Mouse (Mus musculus): ENCODE results near the gene Krt86. TPM values are rescaled to one million over a fixed set of nuclear protein-coding genes. Genes with fewer than 3 reads are reported as not detected.

Krt86 gene
- not detected for polyA plus RNA-seq (2021)

- CTCF ChIA-PET = interaction anchor here (1.0 kb wide), 1 partner anchor 24 kb away, joined by 3 read pairs; no protein-coding TSS in a partner anchor
- H3K27me3 ChIP-seq = peaks cover 15% of the 10 kb centered on the region
- no peak for DNase-seq (ENCODE audit: low read depth, low spot score)
- peak; percentile 49 for ATAC-seq
- in situ Hi-C loops (cut with MboI; ENCODE audit: low pct_unique_long_range_greater_than_20kb) = no loop called here
- no peak for TF ChIP-seq CTCF (IDR thresholded peaks at IDR 0.05)
- POLR2A ChIA-PET = no interaction called here
Observed at GRCm38 (mm10) chr15:101472952-101473528, at the start of gene Krt86. Gene Krt86 (plus strand): TSS chr15:101473478.

- in situ Hi-C loops (cut with MboI; ENCODE audit: low pct_unique_long_range_greater_than_20kb) = no loop called here
- no peak for DNase-seq (ENCODE audit: low read depth, low spot score)
- no peaks in the 10 kb centered on the region for H3K27me3 ChIP-seq
- POLR2A ChIA-PET = interaction anchor here (0.7 kb wide), 1 partner anchor 480 kb away, joined by 4 read pairs; no protein-coding TSS in a partner anchor
- TF ChIP-seq CTCF (IDR thresholded peaks at IDR 0.05) = no peak
- CTCF ChIA-PET = no interaction called here
- ATAC-seq = no peak
Observed at GRCm38 (mm10) chr15:101424914-101425313, 48.4 kb upstream of the Krt86 start.

GRCm38 (mm10) chr15:101436611-101437010 is 36.7 kb upstream of the Krt86 start:
- peaks cover 20% of the 10 kb centered on the region for H3K27me3 ChIP-seq
- TF ChIP-seq CTCF (IDR thresholded peaks at IDR 0.05) = no peak
- DNase-seq (ENCODE audit: low read depth, low spot score) (no peak), ATAC-seq (no peak)
- in situ Hi-C loops (cut with MboI; ENCODE audit: low pct_unique_long_range_greater_than_20kb) = no loop called here
- ChIA-PET CTCF (no interaction called here), POLR2A (no interaction called here)

- ATAC-seq = no peak
- H3K27me3 ChIP-seq = peaks cover 20% of the 10 kb centered on the region
Observed at GRCm38 (mm10) chr15:101438555-101438954, 34.7 kb upstream of the Krt86 start, which contains the start of gene Krt87. Gene Krt87 (minus strand): TSS chr15:101438804.

GRCm38 (mm10) chr15:101440837-101441236 is 32.4 kb upstream of the Krt86 start:
- in situ Hi-C loops (cut with MboI; ENCODE audit: low pct_unique_long_range_greater_than_20kb) = no loop called here
- POLR2A ChIA-PET = no interaction called here
- CTCF ChIA-PET = no interaction called here
- peaks cover 20% of the 10 kb centered on the region for H3K27me3 ChIP-seq
- no peak for TF ChIP-seq CTCF (IDR thresholded peaks at IDR 0.05)
- DNase-seq (ENCODE audit: low read depth, low spot score) = no peak
- no peak for ATAC-seq

More at GRCm38 (mm10) chr15:101438555-101438954, 34.7 kb upstream of the Krt86 start, which contains the start of gene Krt87:
- POLR2A ChIA-PET = no interaction called here
- DNase-seq (ENCODE audit: low read depth, low spot score) = no peak
- CTCF ChIA-PET = no interaction called here
- in situ Hi-C loops (cut with MboI; ENCODE audit: low pct_unique_long_range_greater_than_20kb) = no loop called here
- no peak for TF ChIP-seq CTCF (IDR thresholded peaks at IDR 0.05)

- CTCF ChIA-PET = interaction anchor here (1.3 kb wide), 1 partner anchor 10 kb away, joined by 3 read pairs; no protein-coding TSS in a partner anchor
- POLR2A ChIA-PET = no interaction called here
- no peaks in the 10 kb centered on the region for H3K27me3 ChIP-seq
- in situ Hi-C loops (cut with MboI; ENCODE audit: low pct_unique_long_range_greater_than_20kb) = no loop called here
- no peak for ATAC-seq
- DNase-seq (ENCODE audit: low read depth, low spot score) = no peak
- no peak for TF ChIP-seq CTCF (IDR thresholded peaks at IDR 0.05)
Observed at GRCm38 (mm10) chr15:101446572-101446971, 26.7 kb upstream of the Krt86 start.

- in situ Hi-C loops (cut with MboI; ENCODE audit: low pct_unique_long_range_greater_than_20kb) = no loop called here
- ChIA-PET POLR2A (no interaction called here), CTCF (no interaction called here)
- no peaks in the 10 kb centered on the region for H3K27me3 ChIP-seq
- ATAC-seq = no peak
- no peak for TF ChIP-seq CTCF (IDR thresholded peaks at IDR 0.05)
- no peak for DNase-seq (ENCODE audit: low read depth, low spot score)
Observed at GRCm38 (mm10) chr15:101447444-101447843, 25.8 kb upstream of the Krt86 start, which contains the start of gene Krt88. Gene Krt88 (plus strand): TSS chr15:101447744.

GRCm38 (mm10) chr15:101453093-101453736 is 20.1 kb upstream of the Krt86 start:
- CTCF ChIA-PET = interaction anchor here (1.4 kb wide), 1 partner anchor 9 kb away, joined by 4 read pairs; no protein-coding TSS in a partner anchor
- peak; percentile 71 for TF ChIP-seq CTCF (IDR thresholded peaks at IDR 0.05)
- in situ Hi-C loops (cut with MboI; ENCODE audit: low pct_unique_long_range_greater_than_20kb) = no loop called here
- no peak for ATAC-seq
- no peaks in the 10 kb centered on the region for H3K27me3 ChIP-seq
- no peak for DNase-seq (ENCODE audit: low read depth, low spot score)
- POLR2A ChIA-PET = no interaction called here

GRCm38 (mm10) chr15:101454774-101455173 is 18.5 kb upstream of the Krt86 start:
- POLR2A ChIA-PET = no interaction called here
- CTCF ChIA-PET = no interaction called here
- in situ Hi-C loops (cut with MboI; ENCODE audit: low pct_unique_long_range_greater_than_20kb) = loop anchor here (5.0 kb wide), 1 partner anchor 43 kb away; no protein-coding TSS in a partner anchor
- ATAC-seq = no peak
- TF ChIP-seq CTCF (IDR thresholded peaks at IDR 0.05) = no peak
- no peak for DNase-seq (ENCODE audit: low read depth, low spot score)
- no peaks in the 10 kb centered on the region for H3K27me3 ChIP-seq

- POLR2A ChIA-PET = no interaction called here
- in situ Hi-C loops (cut with MboI; ENCODE audit: low pct_unique_long_range_greater_than_20kb) = loop anchor here (5.0 kb wide), 1 partner anchor 42 kb away; no protein-coding TSS in a partner anchor
- CTCF ChIA-PET = interaction anchor here (1.2 kb wide), 1 partner anchor 23 kb away, joined by 3 read pairs; no protein-coding TSS in a partner anchor
- ATAC-seq = peak; percentile 31
- no peak for DNase-seq (ENCODE audit: low read depth, low spot score)
- no peak for TF ChIP-seq CTCF (IDR thresholded peaks at IDR 0.05)
- no peaks in the 10 kb centered on the region for H3K27me3 ChIP-seq
Observed at GRCm38 (mm10) chr15:101455292-101455691, 18.0 kb upstream of the Krt86 start.

GRCm38 (mm10) chr15:101455891-101456290 is 17.4 kb upstream of the Krt86 start:
- ChIA-PET CTCF (interaction anchor here (1.2 to 1.4 kb wide), 2 partner anchors 10 to 24 kb away, joined by 3 read pairs; no protein-coding TSS in a partner anchor), POLR2A (no interaction called here)
- in situ Hi-C loops (cut with MboI; ENCODE audit: low pct_unique_long_range_greater_than_20kb) = loop anchor here (5.0 kb wide), 1 partner anchor 41 kb away; no protein-coding TSS in a partner anchor
- no peaks in the 10 kb centered on the region for H3K27me3 ChIP-seq
- no peak for ATAC-seq
- no peak for DNase-seq (ENCODE audit: low read depth, low spot score)
- TF ChIP-seq CTCF (IDR thresholded peaks at IDR 0.05) = peak; percentile 33

All from Patski (cell line).